Mouse (Mus musculus): ENCODE measurements around the gene Nkx2-5. TPM values are rescaled to one million over a fixed set of nuclear protein-coding genes. Genes with fewer than 3 reads are reported as not detected.

Gene Nkx2-5
- not detected for total RNA-seq (2021)

DNA sequence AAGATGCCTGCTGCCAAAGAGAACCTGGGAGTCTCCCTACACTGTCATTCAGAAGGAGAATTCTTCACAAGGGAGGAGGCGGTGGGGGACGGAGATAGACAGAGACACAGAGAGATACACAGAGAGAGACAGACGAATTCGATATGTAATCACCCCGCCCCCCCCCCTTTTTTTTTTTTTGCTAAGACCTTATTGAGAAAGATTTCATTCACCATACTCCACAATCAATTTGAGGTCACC, at the start of gene Nkx2-5:
Gene Nkx2-5, minus strand, starts transcription at position 101 of the 240 bp plus-strand sequence.
- intact Hi-C loops (cut with DNase I): no loop called here
- no peak for DNase-seq (ENCODE audit: low spot score in 2 of 2)

DNA sequence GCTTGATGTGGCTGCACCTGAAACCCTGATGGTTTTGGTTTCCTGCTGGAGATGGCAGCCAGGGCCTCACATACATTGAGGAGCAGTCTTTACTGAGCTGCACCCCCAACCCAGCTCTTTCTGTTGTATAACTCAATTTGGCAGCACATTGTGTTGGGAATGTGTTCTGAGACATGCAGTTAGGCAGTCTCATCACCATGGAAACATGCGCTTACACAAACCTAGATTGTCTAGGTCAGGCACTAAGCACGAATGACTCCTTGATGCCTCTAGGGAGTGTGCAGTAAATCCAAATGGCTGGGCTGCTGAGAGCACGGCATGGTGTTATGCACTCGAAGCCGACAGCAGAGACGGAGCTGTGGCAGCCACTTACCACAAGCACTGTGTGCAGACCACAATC, 49.5 kb upstream of the Nkx2-5 start:
- peak; percentile 42 to 80 for DNase-seq (ENCODE audit: low spot score in 2 of 2)
- intact Hi-C loops (cut with DNase I): no loop called here

DNA sequence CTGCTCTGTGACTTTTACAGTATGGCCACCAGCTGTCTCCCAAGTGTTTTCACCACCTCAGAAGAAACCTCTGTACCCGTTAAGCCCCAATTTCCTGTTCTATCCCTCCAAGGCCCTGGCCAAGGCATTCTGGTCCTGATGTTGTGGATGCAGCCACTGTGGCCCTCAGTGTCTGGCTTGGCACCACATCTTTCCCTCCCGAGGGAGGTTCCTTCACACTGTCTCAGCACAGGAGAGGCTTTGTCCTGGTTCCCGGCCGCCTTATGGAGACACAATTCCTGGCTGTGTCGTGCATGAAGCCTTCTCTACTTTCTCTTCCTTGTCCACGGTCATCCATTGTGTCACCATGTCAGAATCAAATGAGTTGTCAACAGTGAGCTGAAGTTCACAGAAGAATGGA, 48.7 kb upstream of the Nkx2-5 start:
- DNase-seq (ENCODE audit: low spot score in 2 of 2): peak in 1 of 2 experiments; percentile 19
- intact Hi-C loops (cut with DNase I): no loop called here

DNA sequence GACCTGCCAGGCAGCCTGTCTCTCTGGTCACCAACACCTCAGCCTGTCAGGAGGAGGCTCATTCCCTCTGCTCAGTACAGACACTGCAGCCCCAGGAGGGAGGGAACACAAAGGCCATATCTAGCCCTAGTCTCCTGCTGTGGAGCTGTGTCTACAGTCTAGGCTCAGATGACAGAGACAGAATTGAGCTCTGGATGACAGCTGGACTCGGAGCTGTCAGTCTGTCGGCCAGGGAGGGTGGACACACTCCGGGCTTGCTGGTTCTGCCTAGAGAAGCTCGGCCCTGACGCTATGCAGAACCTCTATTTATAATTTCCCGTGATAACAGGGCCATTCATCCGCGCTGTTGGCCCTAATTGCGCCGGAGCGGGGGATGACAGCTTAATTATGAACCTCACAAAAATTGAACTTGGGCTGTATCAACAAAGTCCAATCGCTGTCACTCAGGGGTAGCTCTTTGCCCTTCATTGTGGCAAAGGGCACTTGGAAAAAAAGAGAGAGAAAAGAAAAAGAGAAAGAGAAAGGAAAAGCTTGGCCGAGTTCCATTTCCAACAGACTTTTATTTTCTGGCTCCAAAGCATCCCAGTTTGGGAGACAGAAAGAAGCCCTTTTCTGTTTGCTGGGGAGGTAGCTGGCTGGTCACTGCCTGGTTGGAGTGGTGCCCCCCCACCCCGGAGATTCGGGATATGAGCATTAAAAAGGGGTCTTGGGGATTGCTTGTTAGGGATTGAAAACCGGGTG, 48.0 kb upstream of the Nkx2-5 start:
- DNase-seq (ENCODE audit: low spot score in 2 of 2): peak; percentile 17 to 31
- intact Hi-C loops (cut with DNase I): no loop called here

DNA sequence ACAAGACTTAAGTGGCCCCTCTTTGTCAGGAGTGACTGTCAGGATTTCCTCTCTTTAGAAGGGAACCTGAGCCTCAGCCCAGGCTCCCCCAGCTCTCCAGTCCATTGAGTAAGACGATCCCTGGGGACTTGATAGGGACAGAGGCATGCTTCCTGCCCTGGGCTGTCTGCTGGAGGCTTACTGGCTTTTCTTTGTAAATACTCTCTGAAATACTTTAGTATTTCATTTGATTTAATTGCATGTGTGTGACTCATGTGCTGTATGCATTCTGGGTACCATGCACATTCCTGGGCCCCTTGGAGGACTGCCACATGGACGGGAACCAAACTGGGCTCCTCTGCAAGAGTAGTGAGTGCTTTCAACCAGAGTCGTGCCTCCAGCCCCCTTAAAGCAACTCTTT, 43.1 kb upstream of the Nkx2-5 start:
- no peak for DNase-seq (ENCODE audit: low spot score in 2 of 2)
- intact Hi-C loops (cut with DNase I): loop anchor here (5.0 kb wide), 2 partner anchors 211 to 426 kb away; no protein-coding TSS in a partner anchor

DNA sequence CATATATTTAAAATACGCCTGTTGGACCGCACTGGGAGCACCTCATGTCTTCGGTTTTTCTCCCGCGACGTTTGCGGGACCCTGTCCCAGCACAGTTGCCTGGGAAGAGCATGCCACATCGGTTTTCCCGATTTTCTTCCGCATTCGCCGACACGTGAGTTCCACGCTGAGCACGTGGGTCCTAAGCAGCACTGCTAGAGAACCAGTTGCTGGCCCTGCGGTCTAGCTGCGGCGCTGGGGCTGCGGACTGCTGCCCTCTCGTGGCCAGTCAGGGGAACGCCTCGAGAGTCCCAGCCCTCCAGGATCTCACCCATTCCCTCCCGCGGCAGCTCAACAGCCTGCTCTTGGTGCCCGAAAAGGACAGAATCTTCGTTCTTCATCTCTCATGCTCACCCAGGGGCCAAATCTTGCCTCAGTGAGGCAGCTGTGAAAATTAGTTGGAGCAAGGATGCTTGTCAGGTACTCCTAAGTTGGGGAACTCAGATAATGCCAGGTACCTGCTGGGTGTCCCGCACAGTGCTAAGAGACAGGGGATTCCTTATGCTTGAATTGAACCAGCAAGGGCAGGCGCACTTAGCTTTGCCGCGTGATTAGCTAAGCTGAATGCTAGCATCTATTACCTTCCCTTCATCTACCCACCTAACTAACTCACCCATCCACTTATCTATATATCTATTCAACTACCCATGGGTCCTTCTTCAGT, 41.4 kb upstream of the Nkx2-5 start:
- intact Hi-C loops (cut with DNase I): loop anchor here (1.0 to 5.0 kb wide), 4 partner anchors 92 to 424 kb away; no protein-coding TSS in a partner anchor

DNA sequence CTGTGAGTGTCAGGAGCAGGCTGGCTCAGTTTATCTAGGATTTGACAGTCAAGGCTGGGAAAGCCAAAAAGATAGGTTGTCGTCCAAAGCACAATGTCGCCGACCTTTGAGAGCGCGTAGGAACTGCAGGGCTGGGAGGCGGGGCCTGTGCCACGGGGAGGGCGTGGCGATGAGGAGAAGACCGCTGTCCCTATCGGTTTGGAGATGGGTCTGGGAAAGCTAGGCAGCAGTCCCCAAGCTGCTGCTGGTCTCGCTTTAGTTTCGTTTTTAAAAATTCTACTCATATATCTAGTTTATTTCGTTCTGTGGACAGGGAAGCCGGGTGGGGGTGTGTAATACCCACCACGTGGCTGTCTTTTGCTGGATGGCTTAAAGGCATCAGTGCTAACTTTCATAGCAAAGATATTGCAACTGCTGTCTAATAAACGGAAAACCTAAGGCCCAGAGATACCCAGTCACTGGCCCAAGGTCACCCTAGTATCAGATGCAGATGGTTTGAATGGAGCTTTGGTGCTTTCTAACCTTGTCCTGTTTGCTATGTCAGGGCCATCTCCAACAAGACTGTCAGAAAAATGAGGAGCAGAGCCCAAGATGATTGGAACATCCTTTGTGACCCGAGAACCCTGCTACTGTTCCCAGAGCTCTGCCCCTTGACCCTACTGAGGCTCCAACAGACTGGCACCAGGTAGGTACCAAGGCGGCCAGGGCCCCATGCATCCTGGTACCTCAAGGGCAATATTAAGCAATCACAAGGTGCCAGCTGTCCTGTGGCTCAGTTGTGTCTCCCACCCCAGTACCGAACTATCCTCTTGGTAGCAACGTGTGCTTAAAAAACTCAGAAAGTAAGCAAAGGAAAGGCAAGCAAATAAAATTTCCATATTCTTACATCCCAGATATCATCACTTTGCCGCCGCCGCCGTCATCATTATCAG, 40.5 kb upstream of the Nkx2-5 start:
- intact Hi-C loops (cut with DNase I): loop anchor here (5.0 kb wide), 2 partner anchors 208 to 423 kb away; no protein-coding TSS in a partner anchor
- peak; percentile 55 to 63 for DNase-seq (ENCODE audit: low spot score in 2 of 2)

More for the DNA sequence above, 41.4 kb upstream of the Nkx2-5 start:
- peak; percentile 83 to 91 for DNase-seq (ENCODE audit: low spot score in 2 of 2)

DNA sequence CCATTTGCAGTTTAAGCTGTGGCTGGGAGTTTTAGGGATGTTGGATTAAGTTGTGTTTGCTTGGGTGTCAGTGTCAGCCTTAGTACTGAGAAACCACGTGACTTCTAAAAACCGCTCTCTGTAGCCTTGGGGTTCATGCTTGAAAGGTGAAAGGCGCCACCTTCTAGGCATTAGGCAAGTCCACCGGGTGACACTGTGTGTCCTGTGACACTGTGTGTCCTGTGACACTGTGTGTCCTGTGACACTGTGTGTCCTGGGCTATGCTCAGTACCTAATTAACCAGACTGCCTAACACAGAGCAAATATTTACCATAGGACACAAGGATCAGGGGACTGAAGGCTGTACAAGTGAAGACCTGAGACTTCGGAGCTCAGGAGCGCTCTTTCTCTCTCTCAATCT, 38.8 kb upstream of the Nkx2-5 start:
- DNase-seq (ENCODE audit: low spot score in 2 of 2): no peak
- intact Hi-C loops (cut with DNase I): no loop called here

DNA sequence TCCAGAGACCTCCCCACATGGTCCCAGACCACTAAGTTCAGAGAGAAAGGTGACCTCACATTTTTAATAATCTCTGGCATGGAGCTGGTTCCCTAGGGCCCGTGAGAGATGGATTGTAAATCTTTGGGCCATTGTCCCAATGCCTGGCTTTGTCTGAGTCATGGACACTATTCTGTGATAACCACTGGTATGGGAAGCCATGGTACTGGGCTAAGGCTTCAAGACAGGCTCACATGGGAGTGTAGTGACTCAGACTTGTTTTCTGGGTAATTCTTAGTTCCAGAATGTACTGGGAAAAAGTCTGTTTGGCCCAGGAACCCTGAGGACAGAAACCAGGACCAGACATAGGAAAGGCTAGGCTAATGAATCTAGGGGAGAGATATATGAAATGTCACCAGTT, 37.9 kb upstream of the Nkx2-5 start:
- intact Hi-C loops (cut with DNase I): no loop called here
- no peak for DNase-seq (ENCODE audit: low spot score in 2 of 2)

DNA sequence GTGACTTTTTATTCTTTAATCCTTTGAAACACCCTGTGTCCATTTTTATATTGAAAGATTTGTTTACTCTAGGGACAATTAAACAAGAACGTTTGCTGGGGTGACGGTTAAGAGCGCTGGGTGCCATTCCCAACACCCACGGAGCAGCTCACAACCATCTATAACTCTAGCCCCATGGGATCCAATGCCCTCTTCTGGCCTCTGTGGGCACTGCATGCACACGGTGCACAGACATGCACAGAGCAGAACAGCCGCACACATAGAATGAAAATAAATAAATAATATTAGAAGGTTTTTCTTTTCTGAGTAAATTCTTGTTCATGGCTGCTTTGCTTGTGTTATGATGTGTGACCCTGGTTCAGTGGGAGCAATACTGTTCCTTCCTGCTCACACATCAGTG, 34.4 kb upstream of the Nkx2-5 start:
- DNase-seq (ENCODE audit: low spot score in 2 of 2): no peak
- intact Hi-C loops (cut with DNase I): loop anchor here (10.0 kb wide), 1 partner anchor 64 kb away; no protein-coding TSS in a partner anchor

DNA sequence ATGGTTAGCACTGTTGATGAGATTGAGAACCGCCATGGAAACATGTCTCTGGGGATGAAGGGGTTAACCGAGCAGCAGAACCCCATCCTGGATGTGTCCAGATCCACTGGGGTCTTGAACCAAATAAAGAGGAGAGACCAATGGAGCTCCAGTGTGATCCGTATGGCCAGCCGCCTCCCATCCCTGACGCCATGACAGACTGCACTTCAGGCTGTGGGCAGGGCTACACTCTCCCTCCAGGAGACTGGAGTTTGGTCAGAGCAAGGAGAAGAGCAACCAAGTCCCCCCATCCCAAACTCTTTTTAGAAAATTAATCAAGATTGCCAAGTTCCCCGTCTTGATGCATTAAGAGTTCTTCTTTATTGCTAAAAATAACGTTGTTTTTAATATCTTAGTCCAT, 33.1 kb upstream of the Nkx2-5 start:
- DNase-seq (ENCODE audit: low spot score in 2 of 2): no peak
- intact Hi-C loops (cut with DNase I): loop anchor here (10.0 kb wide), 1 partner anchor 63 kb away; no protein-coding TSS in a partner anchor

DNA sequence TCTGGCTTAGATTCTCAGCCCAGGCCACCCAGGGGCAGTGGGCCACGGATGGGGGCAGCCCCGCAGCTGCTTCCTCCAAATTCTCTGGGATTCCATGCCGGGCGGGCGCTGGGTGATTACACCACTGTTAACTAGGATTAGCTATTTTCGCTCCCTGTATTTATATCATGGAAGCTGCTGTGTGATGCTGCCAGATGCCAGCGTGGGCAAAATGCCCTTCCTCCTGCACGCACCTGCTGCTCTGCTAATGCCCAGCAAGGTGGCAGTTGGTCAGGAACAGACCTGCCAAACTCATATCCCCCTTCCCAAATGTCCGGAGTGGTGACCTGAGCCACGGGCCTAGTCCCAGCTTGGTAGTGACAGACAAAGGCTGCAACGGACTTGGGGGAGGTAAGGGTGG, 29.7 kb upstream of the Nkx2-5 start:
- intact Hi-C loops (cut with DNase I): loop anchor here (10.0 kb wide), 1 partner anchor 60 kb away; no protein-coding TSS in a partner anchor

DNA sequence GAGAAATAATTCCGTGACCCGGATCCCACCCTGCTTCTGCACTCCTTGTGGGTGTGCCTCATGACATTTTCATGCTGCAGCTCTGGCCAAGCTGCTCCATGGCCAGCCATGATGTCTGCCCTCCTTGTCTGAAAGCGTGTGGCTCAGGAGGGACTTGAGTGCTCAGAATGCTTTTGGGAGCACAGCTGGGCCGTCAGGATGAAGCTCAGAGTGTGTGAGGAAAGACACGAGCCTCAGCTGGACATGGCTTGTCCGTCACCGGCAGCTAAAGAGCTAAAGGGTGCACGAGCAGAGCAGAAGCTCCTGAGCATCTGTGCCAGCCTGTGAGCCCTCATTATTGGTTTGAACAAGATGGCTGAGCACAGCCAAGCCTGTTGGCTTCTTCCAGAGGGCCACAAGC, 28.7 kb upstream of the Nkx2-5 start:
- intact Hi-C loops (cut with DNase I): loop anchor here (10.0 kb wide), 1 partner anchor 59 kb away; no protein-coding TSS in a partner anchor
- no peak for DNase-seq (ENCODE audit: low spot score in 2 of 2)

More for the DNA sequence above, 29.7 kb upstream of the Nkx2-5 start:
- DNase-seq (ENCODE audit: low spot score in 2 of 2): no peak

DNA sequence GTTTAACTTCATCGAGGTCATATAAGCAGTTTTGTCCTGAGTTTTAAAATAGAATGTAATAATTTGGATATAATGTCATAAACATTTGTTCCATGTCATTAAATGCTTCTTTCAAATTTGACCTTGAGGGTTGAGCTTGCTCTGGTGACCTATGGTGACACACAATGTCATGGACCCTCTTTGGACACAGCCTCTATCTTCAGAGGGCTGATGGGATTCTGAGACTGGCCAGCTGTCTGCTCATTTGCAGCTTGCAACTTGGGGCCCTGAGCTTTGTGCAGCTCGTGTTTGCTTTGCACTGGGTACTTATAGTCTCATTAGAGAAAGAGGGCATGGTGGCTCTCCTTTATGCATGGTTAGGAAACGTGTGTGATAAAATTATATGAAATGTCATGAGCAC, 28.1 kb upstream of the Nkx2-5 start:
- intact Hi-C loops (cut with DNase I): loop anchor here (10.0 kb wide), 1 partner anchor 58 kb away; no protein-coding TSS in a partner anchor
- DNase-seq (ENCODE audit: low spot score in 2 of 2): no peak

DNA sequence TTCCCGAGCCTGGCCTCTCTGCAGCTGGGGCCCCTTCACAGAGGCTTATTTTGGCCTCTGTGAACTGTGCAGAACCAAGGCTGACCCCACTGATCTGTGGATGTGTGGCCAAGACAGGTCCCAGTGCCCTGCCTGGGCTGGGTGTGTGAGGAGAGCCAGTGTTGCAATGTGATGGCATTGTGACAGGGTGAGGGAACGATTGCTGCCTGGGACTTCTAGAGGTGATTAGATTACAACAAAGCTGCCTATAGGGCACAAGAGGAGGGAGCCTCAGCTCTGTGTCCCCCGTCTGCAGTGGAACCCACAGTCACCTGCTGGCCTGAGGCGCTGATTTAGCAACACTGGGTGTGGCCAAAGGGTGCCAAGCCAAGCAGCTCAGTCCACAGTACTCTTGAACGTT, 23.9 kb upstream of the Nkx2-5 start:
- intact Hi-C loops (cut with DNase I): no loop called here

DNA sequence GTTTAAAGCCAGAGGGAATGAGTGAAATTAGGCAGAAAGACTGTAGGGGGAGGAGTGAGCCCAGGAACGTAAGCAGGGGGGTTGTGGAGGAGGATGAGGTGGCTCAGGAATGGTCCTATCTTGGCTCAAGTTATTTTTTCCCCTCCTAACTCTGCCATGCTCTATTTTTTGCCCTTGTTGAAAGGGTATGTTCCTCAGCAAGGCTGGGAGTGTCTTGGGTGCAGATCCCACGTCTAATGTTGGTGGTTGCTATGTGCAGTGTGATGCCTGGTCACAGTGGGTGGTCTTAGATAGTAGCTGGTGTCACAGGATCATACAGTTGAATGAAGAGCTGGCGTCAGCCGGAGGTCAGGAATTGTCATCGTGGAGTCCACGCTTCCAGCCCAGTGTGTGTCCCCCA, 20.3 kb upstream of the Nkx2-5 start:
- DNase-seq (ENCODE audit: low spot score in 2 of 2): no peak
- intact Hi-C loops (cut with DNase I): no loop called here

More for the DNA sequence above, 23.9 kb upstream of the Nkx2-5 start:
- DNase-seq (ENCODE audit: low spot score in 2 of 2): no peak

DNA sequence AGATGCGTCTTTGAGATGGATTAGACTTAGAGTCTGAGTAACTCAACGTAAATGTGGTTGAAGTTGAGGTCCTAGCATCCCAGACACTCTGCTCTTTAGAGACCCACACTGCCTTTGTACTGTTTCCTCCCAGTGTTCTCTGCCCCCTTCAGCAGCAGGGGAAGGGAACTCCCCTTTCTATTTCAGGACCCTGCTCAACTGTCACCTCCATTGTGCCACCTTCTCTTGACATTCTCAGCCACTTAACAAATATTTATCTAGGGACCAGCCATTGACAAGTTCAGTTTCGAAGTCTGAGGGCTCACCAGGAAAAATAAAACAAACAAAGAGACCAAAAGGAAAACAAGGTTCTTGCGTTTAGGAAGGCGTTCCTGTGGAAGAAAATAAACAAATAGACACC, 19.5 kb upstream of the Nkx2-5 start:
- intact Hi-C loops (cut with DNase I): no loop called here
- no peak for DNase-seq (ENCODE audit: low spot score in 2 of 2)

DNA sequence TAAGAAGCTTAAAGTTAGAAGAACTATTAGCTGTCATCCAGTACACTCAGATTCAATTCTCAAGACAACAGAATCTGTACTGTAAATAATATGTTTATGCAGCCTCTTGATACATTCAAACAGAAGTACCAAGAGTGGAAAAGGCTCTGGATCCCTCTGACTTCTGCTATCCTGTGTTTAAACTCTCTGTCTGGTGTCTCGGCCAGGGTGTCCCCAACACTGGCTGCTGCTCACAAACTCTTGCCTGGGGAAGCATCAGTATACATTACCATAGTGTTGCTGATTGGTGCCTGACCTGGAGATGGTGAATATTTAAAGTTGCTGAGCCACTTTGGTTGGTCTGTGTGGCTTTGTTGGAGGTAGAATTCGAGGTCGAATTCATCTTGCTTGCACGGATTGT, 17.0 kb upstream of the Nkx2-5 start:
- no peak for DNase-seq (ENCODE audit: low spot score in 2 of 2)
- intact Hi-C loops (cut with DNase I): no loop called here

DNA sequence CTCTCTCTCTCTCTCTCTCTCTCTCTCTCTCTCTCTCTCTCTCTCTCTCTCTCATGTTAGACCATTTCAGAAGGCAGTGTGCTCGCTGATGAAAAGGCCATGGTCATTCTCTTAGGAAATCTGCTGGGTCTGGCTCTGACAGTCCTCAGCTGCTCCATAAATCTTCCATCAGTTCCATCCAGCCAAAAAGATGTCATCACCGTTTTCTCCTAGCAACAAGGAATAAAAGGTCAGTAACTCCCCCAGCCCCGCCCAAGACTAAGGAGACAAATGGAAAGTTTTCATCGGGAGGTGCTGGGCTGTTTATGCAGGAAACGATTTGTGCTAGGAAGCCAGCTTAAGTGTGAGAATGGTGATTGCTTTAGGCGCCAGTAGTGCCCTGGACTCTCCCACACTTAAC, 16.6 kb upstream of the Nkx2-5 start:
- intact Hi-C loops (cut with DNase I): no loop called here
- no peak for DNase-seq (ENCODE audit: low spot score in 2 of 2)

DNA sequence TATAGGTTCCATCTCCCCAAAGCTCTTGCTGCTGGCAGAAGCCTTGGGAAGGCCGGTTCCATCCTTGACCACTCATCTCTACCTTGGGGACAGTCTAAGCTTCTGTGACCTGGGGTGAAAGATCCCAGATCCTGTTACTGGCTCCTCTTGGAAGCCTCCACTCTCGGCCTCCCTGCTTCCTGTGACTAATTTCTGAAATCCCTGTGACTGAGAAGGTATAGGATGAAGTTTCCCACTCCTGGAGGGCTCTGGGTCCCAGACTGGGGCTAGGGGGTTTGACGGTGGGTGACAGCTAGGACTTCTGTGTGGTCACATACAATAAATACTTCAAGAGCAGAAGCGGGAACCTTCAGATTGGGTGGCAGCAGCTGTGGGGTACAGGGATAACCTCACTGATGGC, 16.1 kb upstream of the Nkx2-5 start:
- no peak for DNase-seq (ENCODE audit: low spot score in 2 of 2)
- intact Hi-C loops (cut with DNase I): no loop called here
